Mouse (Mus musculus) stomach, embryonic 16.5 days (tissue): Measurements from ENCODE around the gene Grik5. TPM values are rescaled to one million over a fixed set of nuclear protein-coding genes. Genes with fewer than 3 reads are reported as not detected.

Experiments
- microRNA-seq: library from miRNA; unstranded; fragments of <30 nt; microRNA quantifications from one replicate; pipeline ENCODE4, GENCODE M21; 2016
- polyA plus RNA-seq: library from polyadenylated mRNA; unstranded; fragments of >200 nt; fragmentation: Nextera tagmentation; extraction: Ambion mirVana; gene quantifications from 2 replicates; pipeline ENCODE4 v1.2.1, GENCODE M21; 2015

The Grik5 gene
- polyA plus RNA-seq, 1 experiment from 2014 or later = 4.0 TPM

Small RNAs within 50 kb of the gene (microRNA-seq; reads per million reads assigned to microRNA genes)
- gene Mir6537 = not detected
- 1.2 reads per million for gene Mir7046
- not detected for gene Mir7047

Other genes with a start within 250 kb of the Grik5 start
- 11.4 and 20.6 TPM in 2 replicates for gene Gm9844, start 210.1 kb downstream of the Grik5 start, polyA plus RNA-seq
- gene Lypd4, start 202.4 kb downstream of the Grik5 start, polyA plus RNA-seq = not detected in 2 replicates
- not detected in 2 replicates for gene Dmrtc2, start 202.3 kb downstream of the Grik5 start, polyA plus RNA-seq
- 2,107 and 2,375 TPM in 2 replicates for gene Rps19, start 188.0 kb downstream of the Grik5 start, polyA plus RNA-seq
- 2.0 and 2.3 TPM in 2 replicates for gene Cd79a, start 175.0 kb downstream of the Grik5 start, polyA plus RNA-seq
- gene Arhgef1, start 169.4 kb downstream of the Grik5 start, polyA plus RNA-seq = 67.2 and 73.5 TPM in 2 replicates
- not detected in 2 replicates for gene Gm4881, start 127.9 kb downstream of the Grik5 start, polyA plus RNA-seq
- 186 and 227 TPM in 2 replicates for gene Rabac1, start 99.6 kb downstream of the Grik5 start, polyA plus RNA-seq
- gene Atp1a3, start 66.4 kb downstream of the Grik5 start, polyA plus RNA-seq = 3.5 and 3.9 TPM in 2 replicates
- 23.1 and 25.2 TPM in 2 replicates for gene Zfp574, start 221 bp upstream of the Grik5 start, polyA plus RNA-seq
- 1.4 TPM in 2 replicates for gene Pou2f2, start 107.4 kb upstream of the Grik5 start, polyA plus RNA-seq
- 9.1 and 9.7 TPM in 2 replicates for gene Dedd2, start 148.3 kb upstream of the Grik5 start, polyA plus RNA-seq
- gene Zfp526, start 149.1 kb upstream of the Grik5 start, polyA plus RNA-seq = 2.5 and 2.9 TPM in 2 replicates
- gene Gsk3a, start 165.5 kb upstream of the Grik5 start, polyA plus RNA-seq = 5.7 and 6.3 TPM in 2 replicates
- 6.9 and 11.0 TPM in 2 replicates for gene Erf, start 178.4 kb upstream of the Grik5 start, polyA plus RNA-seq
- gene Cic, start 195.4 kb upstream of the Grik5 start, polyA plus RNA-seq = 26.7 and 27.4 TPM in 2 replicates
- gene Pafah1b3, start 225.6 kb upstream of the Grik5 start, polyA plus RNA-seq = 186 and 209 TPM in 2 replicates
- gene Prr19, start 229.1 kb upstream of the Grik5 start, polyA plus RNA-seq = 0.49 and 0.57 TPM in 2 replicates
- gene Tmem145, start 233.8 kb upstream of the Grik5 start, polyA plus RNA-seq = 0.57 and 0.66 TPM in 2 replicates
- 9.5 and 10.7 TPM in 2 replicates for gene Megf8, start 244.8 kb upstream of the Grik5 start, polyA plus RNA-seq